Mouse (Mus musculus) brain, embryonic 14.5 days (tissue): ENCODE results near the gene Cenps.

Experiments
- CTCF ChIP-seq: fragments of 200-500 bp; IDR thresholded peaks from 2 replicates; pipeline ENCODE4 v1.5.1; 2012; ENCODE audit warnings: inconsistent platforms, mild to moderate bottlenecking, moderate library complexity, borderline replicate concordance; ENCODE audit not compliant: insufficient read depth, insufficient read length; ENCODE audit errors: extremely low read depth
- POLR2A ChIP-seq: fragments of 200-500 bp; IDR thresholded peaks from 2 replicates; pipeline ENCODE4 v1.6.1; 2012; ENCODE audit warnings: mild to moderate bottlenecking, inconsistent platforms, borderline replicate concordance; ENCODE audit not compliant: poor library complexity, insufficient read depth, insufficient read length, severe bottlenecking; ENCODE audit errors: extremely low read depth

GRCm38 (mm10) chr4:149157415-149157973 is 20.1 kb upstream of the Cenps start:
- TF ChIP-seq CTCF (no peak), POLR2A (no peak)
